Mouse (Mus musculus): ENCODE measurements at regions not wholly inside any gene's neighbourhood (a gene's known extent, or its start where the extent isn't known, plus 50 kb on each side); places are given as distances from the start of the nearest gene placed in this dataset.

DNA sequence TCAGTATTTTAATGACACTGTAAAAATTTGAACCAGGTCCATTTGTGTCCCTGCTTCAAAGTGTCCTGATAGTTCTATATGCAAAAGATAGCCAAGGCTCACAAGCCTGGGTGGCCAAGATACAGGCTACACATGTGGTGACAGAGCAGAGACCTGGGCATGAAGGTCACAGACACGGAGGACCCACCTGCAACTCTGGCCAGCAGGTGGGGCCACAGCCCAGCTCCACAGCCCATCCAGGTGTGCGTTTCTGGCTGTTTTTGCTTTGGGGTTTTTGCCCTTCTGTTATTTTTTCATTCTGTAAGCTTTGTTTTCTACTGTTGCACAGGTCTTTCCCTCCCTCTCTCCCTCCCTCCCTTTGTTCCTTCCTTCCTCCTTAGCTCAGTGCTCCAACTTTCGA is 399.4 kb upstream of the Rora start:
- no peak for DNase-seq (ENCODE audit: low spot score)

DNA sequence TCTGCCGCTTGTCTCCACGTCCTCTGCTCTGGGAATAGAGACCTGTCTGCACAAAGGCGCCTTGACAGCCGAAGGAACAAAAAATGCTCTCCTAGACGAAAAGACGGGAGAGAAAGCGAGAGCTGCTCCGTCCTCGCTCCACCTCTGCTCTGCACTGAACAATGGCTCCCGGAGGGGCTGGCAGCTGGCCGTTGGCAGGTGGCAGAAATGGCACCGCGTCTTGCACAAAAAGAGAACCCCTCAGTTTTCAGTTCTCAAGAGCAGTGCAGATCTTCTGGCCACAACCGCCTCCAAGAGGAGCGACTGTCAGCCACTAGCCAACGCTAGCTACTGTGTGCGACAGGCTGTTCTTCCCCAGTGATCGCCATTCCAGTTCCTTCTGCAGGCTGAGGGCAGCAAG is 385.0 kb upstream of the Rora start:
- no peak for DNase-seq (ENCODE audit: low spot score)

DNA sequence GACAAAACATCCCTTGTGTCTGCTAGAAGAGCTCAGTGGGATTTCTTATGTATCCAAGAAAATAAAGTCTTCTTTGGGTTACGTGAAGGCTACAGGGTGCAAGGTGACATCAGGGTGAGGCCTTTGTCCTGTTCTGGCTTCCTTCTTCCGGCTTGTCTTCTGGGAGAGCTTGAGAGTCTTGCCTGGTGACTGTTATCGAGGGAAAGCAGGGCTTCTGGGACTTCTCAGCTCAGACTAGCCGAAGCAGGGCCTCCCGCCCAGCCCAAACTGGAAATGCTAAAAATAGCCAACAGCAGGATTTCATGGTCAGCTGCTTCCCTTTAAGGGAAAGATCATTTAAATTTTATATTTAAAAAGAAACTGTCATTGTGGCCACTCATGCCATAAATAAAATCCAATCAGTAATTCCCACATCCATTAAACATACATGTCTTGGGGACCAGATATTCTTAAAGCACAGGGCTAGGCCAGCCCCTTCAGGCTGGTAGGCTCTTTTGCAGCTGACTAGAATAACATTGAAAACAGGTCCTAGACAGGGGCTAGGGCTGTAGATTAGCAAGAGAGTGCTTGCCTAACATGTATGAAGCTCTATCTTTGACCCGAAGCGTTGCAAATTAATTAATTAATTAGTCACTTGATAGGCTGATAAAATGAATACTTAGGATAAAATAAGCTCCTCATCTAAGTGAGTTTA is 351.2 kb upstream of the Rora start:
- no peak for DNase-seq (ENCODE audit: low spot score)

- DNase-seq (ENCODE audit: low spot score) = no peak
These were observed 322.9 kb upstream of the Rora start for GRCm38 (mm10) chr9:68330721-68331120.

- DNase-seq (ENCODE audit: low spot score) = no peak
These were observed 312.7 kb upstream of the Rora start for GRCm38 (mm10) chr9:68340921-68341320.

- no peak for DNase-seq (ENCODE audit: low spot score)
These were observed 312.1 kb upstream of the Rora start for GRCm38 (mm10) chr9:68341511-68341910.

DNA sequence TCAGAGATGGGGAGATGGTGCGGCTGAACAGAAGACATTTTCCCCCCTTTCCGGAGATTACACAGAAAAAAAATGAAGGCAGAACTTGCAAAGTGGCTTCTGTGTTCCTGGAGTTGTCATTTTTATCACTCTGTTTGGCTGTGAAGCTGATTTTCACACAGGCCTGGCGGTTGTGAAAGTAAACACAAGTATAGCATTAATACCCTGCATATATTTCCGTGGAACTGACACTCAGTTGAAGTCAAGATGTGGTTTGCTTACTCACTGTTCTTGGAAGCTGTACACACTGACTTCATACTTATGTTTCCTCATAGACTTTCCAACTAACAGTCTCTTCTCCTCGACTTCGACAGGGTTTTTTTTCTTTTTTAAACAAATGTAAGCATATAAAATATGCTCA is 306.2 kb upstream of the Rora start:
- DNase-seq (ENCODE audit: low spot score) = no peak

- no peak for DNase-seq (ENCODE audit: low spot score)
These were observed 302.1 kb upstream of the Rora start for GRCm38 (mm10) chr9:68351466-68351865.

- DNase-seq (ENCODE audit: low spot score) = peak; percentile 17
These were observed 299.1 kb upstream of the Rora start for GRCm38 (mm10) chr9:68354470-68354869.

GRCm38 (mm10) chr9:68356078-68356477 is 297.5 kb upstream of the Rora start:
- no peak for DNase-seq (ENCODE audit: low spot score)

DNA sequence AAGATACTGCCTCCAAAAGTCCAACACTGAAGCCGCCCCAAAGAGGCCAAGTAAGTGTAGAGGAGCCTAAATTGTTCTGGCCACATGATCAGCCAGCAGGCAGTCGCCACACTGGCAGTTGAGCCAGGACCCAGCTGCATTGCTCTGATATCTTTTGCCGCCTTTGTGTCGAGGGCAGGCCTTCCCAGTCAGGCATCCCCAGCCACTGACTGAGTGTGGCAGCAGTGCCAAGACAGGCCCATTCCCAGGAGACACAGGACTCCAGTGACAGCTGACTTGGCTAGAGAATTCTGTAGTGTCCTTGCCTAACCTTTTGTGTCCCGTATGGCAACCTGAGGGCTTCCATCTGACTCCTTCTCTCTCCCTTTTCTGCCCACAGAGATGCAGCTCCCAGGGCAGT is 296.4 kb upstream of the Rora start:
- DNase-seq (ENCODE audit: low spot score) = no peak

DNA sequence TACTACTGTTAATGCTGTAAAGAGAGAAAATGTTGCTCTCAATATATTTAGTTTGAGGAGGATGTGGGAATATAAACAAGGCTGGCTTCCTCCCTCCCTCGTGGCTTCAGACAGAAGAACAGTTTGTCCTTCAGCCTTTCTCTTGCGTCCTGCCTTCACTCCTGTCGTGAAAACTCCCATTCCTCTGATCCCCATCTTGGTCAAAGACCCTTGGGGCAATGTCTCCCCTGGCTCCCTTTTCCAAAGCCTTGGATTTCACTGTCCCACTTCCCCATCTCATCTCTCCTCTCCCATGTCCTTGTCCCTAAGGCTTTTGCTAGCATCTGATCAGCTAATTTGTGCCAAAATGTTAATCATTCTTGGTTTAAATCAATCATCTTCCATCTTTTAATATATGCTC is 286.6 kb upstream of the Rora start:
- DNase-seq (ENCODE audit: low spot score) = no peak

- no peak for DNase-seq (ENCODE audit: low spot score)
These were observed 286.0 kb upstream of the Rora start for GRCm38 (mm10) chr9:68367556-68367955.

DNA sequence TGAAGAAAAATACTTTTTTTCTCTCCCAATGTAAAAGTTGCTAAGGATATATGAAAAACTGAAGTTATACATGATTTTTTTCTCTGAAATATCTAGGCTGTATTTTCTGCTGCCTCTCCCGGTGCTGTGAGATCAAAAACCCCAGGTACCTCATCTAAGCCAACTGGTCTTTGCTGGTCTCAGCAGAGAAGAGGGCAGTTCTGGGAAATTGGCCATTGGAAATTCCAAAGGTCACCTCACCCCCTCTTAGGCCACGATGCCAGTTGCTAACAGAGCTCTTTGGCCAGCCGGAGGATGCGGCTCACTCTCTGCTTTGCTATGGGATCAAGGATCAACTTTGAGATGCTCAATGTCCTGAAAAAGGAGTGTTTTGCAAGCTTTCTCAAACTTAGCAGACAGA is 280.9 kb upstream of the Rora start:
- DNase-seq (ENCODE audit: low spot score) = no peak

GRCm38 (mm10) chr9:68376222-68376621 is 277.4 kb upstream of the Rora start:
- no peak for DNase-seq (ENCODE audit: low spot score)

DNA sequence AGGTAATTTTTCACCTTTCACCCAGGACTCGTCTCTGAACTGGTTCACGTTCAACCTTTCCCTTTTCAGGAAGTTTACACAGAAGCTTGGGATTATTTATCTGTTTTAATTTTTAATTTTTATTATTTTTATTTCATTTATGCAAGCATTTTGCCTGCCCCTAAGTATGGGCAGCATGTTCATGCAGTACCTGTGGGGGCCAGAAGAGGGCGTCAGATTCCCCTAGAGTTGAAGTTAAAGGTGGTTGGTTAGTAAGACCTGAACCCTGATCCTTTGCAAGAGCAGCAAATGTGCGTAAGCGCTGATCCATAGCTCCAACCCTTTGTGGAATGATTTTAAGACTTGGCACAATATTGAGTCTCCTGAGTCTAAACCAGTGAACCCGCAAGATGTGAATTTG is 271.7 kb upstream of the Rora start:
- no peak for DNase-seq (ENCODE audit: low spot score)

DNA sequence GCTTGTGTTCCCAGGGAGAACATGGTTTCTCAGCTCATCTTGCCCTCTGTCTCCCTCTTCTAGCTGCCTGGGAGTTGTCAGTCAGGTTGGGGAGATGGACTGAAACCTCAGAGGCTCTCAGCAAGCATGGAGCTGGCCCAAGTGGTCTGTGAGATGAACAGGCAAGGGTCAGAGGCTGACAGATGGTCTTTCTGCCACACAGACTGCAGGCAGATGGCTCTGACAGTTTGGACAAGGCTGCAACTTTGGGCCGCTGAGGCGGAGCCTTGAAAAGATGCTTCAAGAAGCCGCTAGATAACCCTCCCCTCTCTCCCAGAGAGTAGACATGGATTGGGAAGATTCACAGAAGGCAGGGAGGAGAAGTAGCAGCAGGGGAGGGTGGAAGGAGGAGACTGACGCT is 252.7 kb upstream of the Rora start:
- no peak for DNase-seq (ENCODE audit: low spot score)

DNA sequence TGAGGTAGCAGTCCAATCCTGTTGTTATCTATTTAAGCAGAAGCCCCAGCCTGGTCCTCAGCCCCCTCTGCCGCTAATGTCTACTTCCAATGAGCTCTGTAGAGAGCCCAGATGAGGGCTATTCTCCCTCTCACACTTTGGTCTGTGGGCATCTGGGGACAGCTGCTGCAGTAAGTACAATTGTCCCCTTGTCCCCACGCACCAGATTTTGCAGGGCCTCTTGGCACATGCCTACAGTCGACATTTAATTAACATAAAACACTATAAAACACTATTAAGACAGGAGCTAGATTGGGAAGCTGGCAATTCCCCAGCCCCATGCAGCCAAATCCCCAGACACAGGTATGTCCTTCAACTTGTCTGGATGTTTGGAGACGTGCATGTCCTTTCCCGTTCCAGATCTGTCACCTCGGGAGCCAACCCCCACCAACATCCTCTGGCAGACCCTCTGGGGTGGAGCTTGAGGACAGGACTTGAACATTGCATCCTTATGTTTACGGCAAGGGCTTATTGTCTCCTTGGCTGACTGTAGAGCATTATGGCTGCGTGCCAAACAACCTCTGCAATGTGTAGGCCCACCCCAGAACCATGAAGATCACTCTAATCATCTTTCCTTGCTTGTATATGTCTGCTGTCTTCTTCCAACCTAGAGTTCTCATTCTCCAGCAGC is 251.3 kb upstream of the Rora start:
- peak; percentile 2 for DNase-seq (ENCODE audit: low spot score)

GRCm38 (mm10) chr9:68402981-68403380 is 250.6 kb upstream of the Rora start:
- no peak for DNase-seq (ENCODE audit: low spot score)

GRCm38 (mm10) chr9:68403516-68403915 is 250.1 kb upstream of the Rora start:
- no peak for DNase-seq (ENCODE audit: low spot score)

DNA sequence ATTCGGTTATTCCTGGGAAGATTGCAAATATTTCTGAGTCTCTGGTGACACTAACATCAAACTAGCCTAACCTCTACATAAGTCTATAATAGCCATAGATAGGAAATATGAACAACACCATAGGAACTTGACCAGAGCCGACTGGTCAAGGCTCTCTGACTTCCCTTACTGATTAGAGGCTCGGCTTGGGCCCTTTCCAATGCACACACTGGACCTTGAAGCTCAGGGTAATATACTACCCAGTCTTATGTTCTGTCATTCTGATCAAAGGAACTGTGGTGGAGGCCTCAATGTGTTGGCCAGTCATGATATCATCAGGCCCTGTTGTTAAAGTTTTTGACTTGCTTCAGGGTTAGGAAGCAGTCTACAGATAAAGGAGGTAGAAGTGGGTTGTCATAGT is 243.8 kb upstream of the Rora start:
- no peak for DNase-seq (ENCODE audit: low spot score)

- DNase-seq (ENCODE audit: low spot score) = no peak
These were observed 227.3 kb upstream of the Rora start for GRCm38 (mm10) chr9:68426286-68426685.

DNA sequence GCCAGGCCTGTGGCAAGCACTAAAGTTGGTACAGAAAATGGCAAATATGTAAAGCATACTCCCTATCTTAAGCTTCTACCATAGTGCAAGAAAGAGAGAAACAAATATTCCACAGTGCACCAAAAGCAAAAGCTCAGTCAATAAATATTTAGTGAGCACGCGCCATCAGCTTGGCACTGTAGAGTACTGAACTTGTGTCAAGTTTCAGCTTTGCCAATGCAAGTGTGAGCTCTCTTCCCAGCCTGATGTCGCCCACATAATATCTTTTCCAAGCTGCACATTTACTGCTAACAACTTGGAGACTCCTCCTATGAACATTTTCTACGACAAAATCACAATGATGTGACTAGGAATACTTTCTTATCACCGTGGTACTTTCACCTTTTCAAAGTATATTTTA is 190.8 kb upstream of the Rora start:
- peak; percentile 2 for DNase-seq (ENCODE audit: low spot score)
